Comparison of ENCODE assay signal across 15 mouse cellular contexts in the genomic region with DNA sequence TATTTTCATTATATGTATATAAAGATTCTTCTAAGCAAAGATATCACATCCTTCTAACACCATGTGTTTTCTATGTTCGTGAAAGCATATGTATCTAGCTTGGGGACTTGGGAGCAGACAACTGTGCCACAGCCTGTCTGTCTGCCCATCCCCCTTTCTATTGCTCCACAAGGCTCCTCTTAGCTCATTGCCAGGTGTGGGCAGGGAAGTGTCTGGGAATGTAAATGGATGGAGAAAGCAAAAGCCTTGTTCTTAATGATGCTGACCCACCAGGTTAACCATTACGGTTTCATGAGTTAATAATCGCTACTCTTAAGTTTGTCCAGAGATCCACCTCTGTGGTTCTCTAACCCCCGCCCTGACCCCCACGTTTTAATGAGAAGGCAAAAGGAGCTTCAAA.
"Had no signal": no experiment of that assay in that cellular context is flagged by ENCODE, and none has a peak within 500 bp of the region (broad histone marks: within the 10 kb centered on the region; RNA-seq: fewer than 3 reads in every experiment).

No protein-coding gene starts in this region.

- H3K9me3 ChIP-seq: intestine, embryonic 15.5 days; limb, embryonic 15.5 days; liver, embryonic 12.5 days; midbrain, embryonic 15.5 days; neural tube, embryonic 13.5 days had no signal

- DNase-seq: layer of hippocampus, postnatal 36 days; lung, embryonic 14.5 days; lung, postnatal 10 days; lung, postnatal 4 days; right cerebral cortex, adult 18-20 months; right cerebral cortex, postnatal 25 days; thymus, postnatal 4 days had no signal

- H3K4me2 ChIP-seq: intestine, embryonic 15.5 days; limb, embryonic 15.5 days; liver, embryonic 12.5 days; lung, embryonic 14.5 days; midbrain, embryonic 11.5 days; midbrain, embryonic 15.5 days; neural tube, embryonic 13.5 days had no signal

- H3K9ac ChIP-seq: intestine, embryonic 15.5 days; limb, embryonic 15.5 days; liver, embryonic 12.5 days; lung, embryonic 14.5 days; midbrain, embryonic 15.5 days; neural tube, embryonic 13.5 days had no signal

- H3K27ac ChIP-seq: intestine, embryonic 15.5 days; limb, embryonic 15.5 days; liver, embryonic 12.5 days; midbrain, embryonic 15.5 days; neural tube, embryonic 13.5 days; stomach, postnatal 0 days had no signal

- H3K4me1 ChIP-seq: intestine, embryonic 15.5 days; limb, embryonic 15.5 days; liver, embryonic 12.5 days; midbrain, embryonic 15.5 days; neural tube, embryonic 13.5 days had no signal

- H3K36me3 ChIP-seq: intestine, embryonic 15.5 days; limb, embryonic 15.5 days; liver, embryonic 12.5 days; midbrain, embryonic 15.5 days; neural tube, embryonic 13.5 days had no signal

- H3K4me3 ChIP-seq: intestine, embryonic 15.5 days; limb, embryonic 15.5 days; liver, embryonic 12.5 days; midbrain, embryonic 15.5 days; neural tube, embryonic 13.5 days had no signal

- H3K27me3 ChIP-seq: intestine, embryonic 15.5 days; limb, embryonic 15.5 days; liver, embryonic 12.5 days; midbrain, embryonic 15.5 days; neural tube, embryonic 13.5 days had no signal

- ATAC-seq: hindbrain, embryonic 16.5 days; intestine, embryonic 15.5 days; liver, embryonic 12.5 days; midbrain, embryonic 15.5 days had no signal
